Mouse (Mus musculus) testis, postnatal 14 days (tissue): ENCODE data around the gene Vstm2b.

Source experiments
- DNase-seq: peaks from one replicate; pipeline ENCODE4 v3.0.0; 2021; ENCODE audit warnings: low spot score

Vstm2b gene

GRCm38 (mm10) chr7:40898096-40898710 lies at the start of gene Vstm2b:
TSS of gene Vstm2b (plus strand) at chr7:40898328.
- DNase-seq: no peak

GRCm38 (mm10) chr7:40856088-40856625 lies 42.0 kb upstream of the Vstm2b start:
- no peak for DNase-seq

- no peak for DNase-seq
Observed at GRCm38 (mm10) chr7:40873380-40873990, 24.6 kb upstream of the Vstm2b start.

GRCm38 (mm10) chr7:40884855-40885489 lies 13.2 kb upstream of the Vstm2b start:
- DNase-seq: peak; percentile 53

GRCm38 (mm10) chr7:40888358-40888757 lies 9.8 kb upstream of the Vstm2b start:
- no peak for DNase-seq

GRCm38 (mm10) chr7:40896964-40897363 lies 1.2 kb upstream of the Vstm2b start:
- no peak for DNase-seq

- no peak for DNase-seq
Observed at GRCm38 (mm10) chr7:40898711-40899375, 715 bp downstream of the Vstm2b start.

- no peak for DNase-seq
Observed at GRCm38 (mm10) chr7:40899376-40900265, 1.5 kb downstream of the Vstm2b start.

GRCm38 (mm10) chr7:40901201-40901600 lies 3.1 kb downstream of the Vstm2b start:
- peak; percentile 16 for DNase-seq

GRCm38 (mm10) chr7:40902506-40902905 lies 4.4 kb downstream of the Vstm2b start:
- no peak for DNase-seq

GRCm38 (mm10) chr7:40906484-40906883 lies 8.4 kb downstream of the Vstm2b start:
- DNase-seq: no peak

- DNase-seq: no peak
Observed at GRCm38 (mm10) chr7:40916761-40917160, 18.6 kb downstream of the Vstm2b start.

GRCm38 (mm10) chr7:40920118-40920517 lies 22.0 kb downstream of the Vstm2b start:
- DNase-seq: no peak

GRCm38 (mm10) chr7:40921281-40921680 lies 23.2 kb downstream of the Vstm2b start:
- DNase-seq: no peak

- DNase-seq: no peak
Observed at GRCm38 (mm10) chr7:40922871-40923270, 24.7 kb downstream of the Vstm2b start.

- DNase-seq: no peak
Observed at GRCm38 (mm10) chr7:40928391-40928790, 30.3 kb downstream of the Vstm2b start.

GRCm38 (mm10) chr7:40936617-40937212 lies 38.6 kb downstream of the Vstm2b start:
- DNase-seq: no peak

- DNase-seq: no peak
Observed at GRCm38 (mm10) chr7:40939371-40939770, 41.2 kb downstream of the Vstm2b start.

GRCm38 (mm10) chr7:40942233-40942935 lies 44.3 kb downstream of the Vstm2b start:
- no peak for DNase-seq
